Mouse (Mus musculus) kidney, embryonic 14.5 days (tissue): ENCODE measurements around the gene Tcf25. TPM values are rescaled to one million over a fixed set of nuclear protein-coding genes. Genes with fewer than 3 reads are reported as not detected.

Experiments used
- ATAC-seq: fragments of 200-750 bp; cut with Nextera tagmentation; 2 replicates; pipeline ENCODE4 v1.8.0; 2017; ENCODE audit warnings: moderate number of reproducible peaks, mild to moderate bottlenecking, moderate TSS enrichment, moderate library complexity; ENCODE audit not compliant: low FRiP score, low TSS enrichment
- H3K27ac ChIP-seq: fragments of 300-500 bp; sonication (generic); 2 replicates; pipeline ENCODE4 v1.5.1; 2014; ENCODE audit warnings: low read depth, mild to moderate bottlenecking, low read length, moderate library complexity, mixed read lengths
- H3K27me3 ChIP-seq: fragments of 300-500 bp; sonication (generic); 2 replicates; pipeline ENCODE4 v1.6.1; 2014; ENCODE audit warnings: mild to moderate bottlenecking, low read length; ENCODE audit not compliant: control insufficient read depth, insufficient read depth
- H3K36me3 ChIP-seq: fragments of 300-500 bp; sonication (generic); 2 replicates; pipeline ENCODE4 v1.6.1; 2014; ENCODE audit warnings: low read length, mixed read lengths; ENCODE audit not compliant: control insufficient read depth, insufficient read depth
- H3K4me1 ChIP-seq: fragments of 300-500 bp; sonication (generic); 2 replicates; pipeline ENCODE4 v1.6.1; 2014; ENCODE audit warnings: low read length, mixed read lengths; ENCODE audit not compliant: control insufficient read depth, insufficient read depth
- H3K4me2 ChIP-seq: fragments of 300-500 bp; sonication (generic); replicated peaks from 2 replicates; pipeline ENCODE4 v1.6.1; 2014; ENCODE audit warnings: low read depth, mild to moderate bottlenecking, low read length
- H3K4me3 ChIP-seq: fragments of 300-500 bp; sonication (generic); 2 replicates; pipeline ENCODE4 v1.5.1; 2014; ENCODE audit warnings: mild to moderate bottlenecking, low read length
- H3K9ac ChIP-seq: fragments of 300-500 bp; sonication (generic); 2 replicates; pipeline ENCODE4 v1.6.1; 2014; ENCODE audit warnings: low read depth, mild to moderate bottlenecking, low read length, moderate library complexity
- H3K9me3 ChIP-seq: fragments of 300-500 bp; sonication (generic); 2 replicates; pipeline ENCODE4 v1.6.1; 2016; ENCODE audit warnings: low read length; ENCODE audit not compliant: control insufficient read depth
- WGBS: fragments of 180-500 bp; shearing (Covaris S2); extraction: QIAGEN DNeasy Blood & Tissue Kit; methylation state at CpG from one replicate; pipeline ENCODE4 v1.1.7; 2014; 5-methylcytosine and 5-hydroxymethylcytosine counted together
- polyA plus RNA-seq: library from polyadenylated mRNA; unstranded; fragments of >200 nt; fragmentation: Nextera tagmentation; extraction: Ambion mirVana; gene quantifications from 2 replicates; pipeline ENCODE4 v1.2.1, GENCODE M21; 2014

Gene Tcf25
- polyA plus RNA-seq, 1 experiment from 2014 or later, result 157 TPM

- 72% methylated on average over 8 of the region's 8 CpGs for WGBS
- Histone ChIP-seq H3K4me1 (no peaks in the 10 kb centered on the region), H3K9me3 (no peaks in the 10 kb centered on the region), H3K27me3 (peaks cover 21% of the 10 kb centered on the region), H3K4me2 (no peak overlapping the region), H3K36me3 (no peaks in the 10 kb centered on the region), H3K9ac (no peak overlapping the region), H3K27ac (no peak overlapping the region), H3K4me3 (no peak overlapping the region)
- no peak for ATAC-seq
Observed at GRCm38 (mm10) chr8:123416944-123417555, 43.5 kb downstream of the Tcf25 start.

GRCm38 (mm10) chr8:123419711-123420110, 46.2 kb downstream of the Tcf25 start:
- Histone ChIP-seq H3K4me1 (no peaks in the 10 kb centered on the region), H3K36me3 (no peaks in the 10 kb centered on the region), H3K27me3 (no peaks in the 10 kb centered on the region), H3K27ac (no peak overlapping the region), H3K4me2 (no peak overlapping the region), H3K9ac (no peak overlapping the region), H3K9me3 (no peaks in the 10 kb centered on the region), H3K4me3 (no peak overlapping the region)
- ATAC-seq, result no peak
- WGBS, result 89% methylated on average over 4 of the region's 4 CpGs

DNA sequence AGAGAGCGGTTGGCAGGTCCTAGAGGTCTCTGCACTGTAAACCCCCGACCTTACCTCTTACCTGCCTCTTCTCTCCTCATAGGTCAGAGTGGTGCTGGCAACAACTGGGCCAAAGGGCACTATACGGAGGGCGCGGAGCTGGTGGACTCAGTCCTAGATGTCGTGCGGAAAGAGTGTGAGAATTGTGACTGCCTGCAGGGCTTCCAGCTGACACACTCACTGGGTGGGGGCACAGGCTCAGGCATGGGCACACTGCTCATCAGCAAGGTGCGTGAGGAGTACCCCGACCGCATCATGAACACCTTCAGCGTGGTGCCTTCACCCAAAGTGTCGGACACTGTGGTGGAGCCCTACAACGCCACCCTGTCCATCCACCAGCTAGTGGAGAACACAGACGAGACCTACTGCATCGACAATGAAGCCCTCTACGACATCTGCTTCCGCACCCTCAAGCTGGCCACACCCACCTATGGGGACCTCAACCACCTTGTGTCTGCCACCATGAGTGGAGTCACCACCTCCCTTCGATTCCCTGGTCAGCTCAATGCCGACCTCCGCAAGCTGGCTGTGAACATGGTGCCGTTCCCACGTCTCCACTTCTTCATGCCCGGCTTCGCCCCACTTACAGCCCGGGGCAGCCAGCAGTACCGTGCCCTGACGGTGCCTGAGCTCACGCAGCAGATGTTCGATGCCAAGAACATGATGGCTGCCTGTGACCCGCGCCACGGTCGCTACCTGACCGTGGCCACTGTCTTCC, 47.1 kb downstream of the Tcf25 start:
- no peak overlapping the region for H3K9ac ChIP-seq
- no peak overlapping the region for H3K4me2 ChIP-seq
- no peaks in the 10 kb centered on the region for H3K9me3 ChIP-seq
- no peaks in the 10 kb centered on the region for H3K27me3 ChIP-seq
- H3K27ac ChIP-seq, result no peak overlapping the region
- WGBS, result 93% methylated on average over 34 of the region's 34 CpGs
- H3K4me3 ChIP-seq, result no peak overlapping the region
- ATAC-seq, result no peak
- H3K4me1 ChIP-seq, result no peaks in the 10 kb centered on the region
- no peaks in the 10 kb centered on the region for H3K36me3 ChIP-seq

DNA sequence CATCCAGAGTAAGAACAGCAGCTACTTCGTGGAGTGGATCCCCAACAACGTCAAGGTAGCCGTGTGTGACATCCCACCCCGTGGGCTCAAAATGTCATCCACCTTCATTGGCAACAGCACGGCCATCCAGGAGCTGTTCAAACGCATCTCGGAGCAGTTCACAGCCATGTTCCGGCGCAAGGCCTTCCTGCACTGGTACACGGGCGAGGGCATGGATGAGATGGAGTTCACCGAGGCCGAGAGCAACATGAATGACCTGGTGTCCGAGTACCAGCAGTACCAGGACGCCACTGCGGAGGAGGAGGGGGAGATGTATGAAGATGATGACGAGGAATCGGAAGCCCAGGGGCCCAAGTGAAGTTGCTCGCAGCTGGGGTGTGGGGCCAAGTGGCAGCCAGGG, 47.8 kb downstream of the Tcf25 start:
- Histone ChIP-seq H3K27ac (no peak overlapping the region), H3K36me3 (no peaks in the 10 kb centered on the region), H3K9me3 (peaks cover under 1% of the 10 kb centered on the region; the same call in 1 of the 2 replicates), H3K9ac (no peak overlapping the region), H3K4me1 (no peaks in the 10 kb centered on the region), H3K27me3 (no peaks in the 10 kb centered on the region), H3K4me2 (no peak overlapping the region), H3K4me3 (no peak overlapping the region)
- 84% methylated on average over 19 of the region's 19 CpGs for whole genome bisulfite sequencing
- no peak for ATAC-seq

GRCm38 (mm10) chr8:123422056-123422780, 48.7 kb downstream of the Tcf25 start:
- H3K27me3 ChIP-seq, result no peaks in the 10 kb centered on the region
- no peak overlapping the region for H3K27ac ChIP-seq
- H3K4me3 ChIP-seq, result peak overlapping the region; percentile 27
- peak overlapping the region; percentile 40 for H3K4me2 ChIP-seq
- H3K4me1 ChIP-seq, result no peaks in the 10 kb centered on the region
- H3K9ac ChIP-seq, result no peak overlapping the region
- H3K9me3 ChIP-seq, result peaks cover 10% of the 10 kb centered on the region
- ATAC-seq, result 0 out of 2 replicates have a peak, but pooled peaks have one; percentile 35
- H3K36me3 ChIP-seq, result no peaks in the 10 kb centered on the region
- 16% methylated on average over 16 of the region's 17 CpGs for WGBS

DNA sequence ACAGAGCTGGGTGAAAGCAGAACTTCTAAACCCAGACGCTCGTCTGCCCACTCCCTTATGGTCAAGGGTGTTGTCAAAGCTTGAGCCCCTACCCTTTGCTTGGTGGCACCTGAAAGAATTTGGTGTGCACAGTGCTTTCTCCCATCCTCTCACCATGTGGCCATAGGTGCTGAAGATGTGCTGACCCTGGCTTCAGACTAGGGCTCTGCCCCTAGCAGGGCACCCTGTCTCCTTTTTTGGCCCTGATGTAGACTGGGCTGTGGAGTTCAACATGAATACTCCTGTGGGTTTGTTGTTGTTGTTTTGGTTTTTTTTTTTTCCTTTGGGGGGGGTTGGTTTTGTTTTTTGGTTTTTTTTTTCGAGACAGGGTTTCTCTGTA, 49.2 kb downstream of the Tcf25 start:
- Histone ChIP-seq H3K4me3 (no peak overlapping the region), H3K9me3 (peaks cover 15% of the 10 kb centered on the region), H3K4me1 (no peaks in the 10 kb centered on the region), H3K27ac (no peak overlapping the region), H3K9ac (no peak overlapping the region), H3K36me3 (no peaks in the 10 kb centered on the region), H3K27me3 (no peaks in the 10 kb centered on the region), H3K4me2 (no peak overlapping the region)
- 0 out of 2 replicates have a peak, but pooled peaks have one; percentile 6 for ATAC-seq
- 29% methylated on average over 3 of the region's 3 CpGs for WGBS

DNA sequence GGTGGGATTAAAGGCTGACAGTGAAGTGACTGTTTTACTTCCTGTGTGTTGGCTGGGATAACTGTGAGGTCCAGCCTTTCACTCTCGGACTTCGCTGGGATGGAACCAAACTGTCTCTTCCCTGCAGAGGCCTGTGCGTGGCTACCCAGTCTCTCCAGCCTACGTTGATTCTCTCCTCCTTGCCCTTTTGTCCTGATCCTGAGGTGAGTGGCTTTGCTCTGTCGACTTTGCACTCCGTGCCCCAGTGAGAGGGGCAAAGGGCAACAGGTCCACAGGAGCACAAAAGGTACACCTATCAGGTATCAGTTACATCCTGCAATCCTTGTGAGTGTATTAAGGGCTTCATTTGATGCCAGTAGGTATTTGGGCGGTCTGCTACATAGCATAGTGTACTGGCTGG, 49.9 kb downstream of the Tcf25 start, which contains the start of gene Def8:
Gene Def8 (plus strand): TSS at position 87 of the 400 bp plus-strand sequence.
- no peaks in the 10 kb centered on the region for H3K4me1 ChIP-seq
- no peak for ATAC-seq
- 67% methylated on average over 7 of the region's 7 CpGs for whole genome bisulfite sequencing
- H3K36me3 ChIP-seq, result no peaks in the 10 kb centered on the region
- peaks cover 22% of the 10 kb centered on the region for H3K9me3 ChIP-seq
- H3K27ac ChIP-seq, result no peak within 1 kb of the TSS
- peak within 1 kb of the TSS; percentile 27 for H3K4me3 ChIP-seq
- H3K9ac ChIP-seq, result no peak within 1 kb of the TSS
- no peaks in the 10 kb centered on the region for H3K27me3 ChIP-seq
- peak within 1 kb of the TSS; percentile 40 for H3K4me2 ChIP-seq

- no peak for ATAC-seq
- WGBS, result 97% methylated on average over 27 of the region's 27 CpGs
Observed at GRCm38 (mm10) chr8:123426511-123427509, 53.3 kb downstream of the Tcf25 start.

More at GRCm38 (mm10) chr8:123426511-123427509, 53.3 kb downstream of the Tcf25 start:
- no peak overlapping the region for H3K4me3 ChIP-seq
- H3K9ac ChIP-seq, result no peak overlapping the region
- H3K27me3 ChIP-seq, result no peaks in the 10 kb centered on the region
- no peak overlapping the region for H3K27ac ChIP-seq
- no peak overlapping the region for H3K4me2 ChIP-seq
- H3K4me1 ChIP-seq, result no peaks in the 10 kb centered on the region
- H3K36me3 ChIP-seq, result no peaks in the 10 kb centered on the region
- H3K9me3 ChIP-seq, result peaks cover 38% of the 10 kb centered on the region
